Mouse (Mus musculus) gastrocnemius, postnatal 36 days (tissue): ENCODE data around the gene Atp5g2. TPM values are rescaled to one million over a fixed set of nuclear protein-coding genes. Genes with fewer than 3 reads are reported as not detected.

Experiments used
- DNase-seq, 2 experiments: peaks; one replicate each; pipeline ENCODE4 v3.0.0; 2022
- intact Hi-C: fragments of 180-260 bp; cut with DNase I; formaldehyde crosslinking; loops from one replicate; pipeline ENCODE4 v1.15.1; 2025
- microRNA-seq, 2 experiments: library from miRNA; unstranded; fragments of <30 nt; microRNA quantifications; one replicate each; pipeline ENCODE4 v1.2.0; 2021
- total RNA-seq, 2 experiments: library from RNA; stranded (reverse); gene quantifications; 2 replicates each; pipeline ENCODE4 v1.2.3; 2021

Atp5g2 gene
- total RNA-seq, 2 experiments from 2014 or later = 12.7 to 29.6 TPM

- DNase-seq = no peak
- intact Hi-C loops = no loop called here
Observed at GRCm38 (mm10) chr15:102616174-102616573, 56.0 kb downstream of the Atp5g2 start.

DNA sequence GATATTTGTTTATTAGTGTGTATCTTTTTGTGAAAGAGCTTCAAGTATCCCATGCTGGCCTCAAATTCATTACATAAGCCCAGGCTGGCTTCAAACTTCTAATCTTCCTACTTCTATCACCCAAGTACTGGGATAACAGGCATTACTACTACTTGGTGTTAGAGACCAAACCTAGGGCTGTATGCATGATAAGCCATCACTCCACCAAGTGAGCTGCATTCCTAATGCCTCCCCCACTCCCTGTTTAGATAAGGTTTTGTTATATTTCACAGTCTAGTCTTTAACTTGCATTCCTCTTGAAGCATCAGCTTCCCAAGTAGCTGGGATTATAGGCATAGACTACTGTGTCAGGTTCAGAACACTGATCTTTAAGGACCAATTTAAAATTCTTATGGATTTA is 57.9 kb downstream of the Atp5g2 start:
- DNase-seq = no peak
- intact Hi-C loops = no loop called here

- intact Hi-C loops = no loop called here
- DNase-seq = no peak
Observed at GRCm38 (mm10) chr15:102612966-102613365, 59.2 kb downstream of the Atp5g2 start.

Small RNA genes within 50 kb of the gene (microRNA-seq; reads per million reads assigned to microRNA genes)
- gene Mir688 = 0 to 0.36 reads per million in 2 experiments

Other genes starting within 250 kb of the Atp5g2 start
- gene Amhr2, start 227.0 kb downstream of the Atp5g2 start, total RNA-seq = 1 to 10 TPM; 9.1 to 10.0 TPM
- 10 to 100 TPM; 13.4 to 13.7 TPM for gene Prr13, start 213.3 kb downstream of the Atp5g2 start, total RNA-seq
- gene Pcbp2, start 201.8 kb downstream of the Atp5g2 start, total RNA-seq = 100 to 1,000 TPM; 350 to 411 TPM
- gene Gm10337, start 168.6 kb downstream of the Atp5g2 start, total RNA-seq = not detected
- gene Map3k12, start 155.3 kb downstream of the Atp5g2 start, total RNA-seq = 1 to 10 TPM; 1.6 to 1.9 TPM
- 10 to 100 TPM; 33.0 to 33.4 TPM for gene Tarbp2, start 154.2 kb downstream of the Atp5g2 start, total RNA-seq
- 1 to 10 TPM; 1.3 to 2.1 TPM for gene Npff, start 147.4 kb downstream of the Atp5g2 start, total RNA-seq
- 1 to 10 TPM in 1 of 2 experiments, not detected in 1; 1.6 TPM for gene Gm28047, start 47.3 kb downstream of the Atp5g2 start, total RNA-seq
- gene Atf7, start 46.9 kb downstream of the Atp5g2 start, total RNA-seq = 10 to 100 TPM; 42.7 to 50.3 TPM
- 10 to 100 TPM; 57.9 to 72.7 TPM for gene Calcoco1, start 49.8 kb upstream of the Atp5g2 start, total RNA-seq
- not detected for gene Hoxc13, start 248.8 kb upstream of the Atp5g2 start, total RNA-seq